ENCODE assay signal across 8 mouse cellular contexts in genomic region chr4:150908512-150908911, GRCm38 (mm10). TPM values are rescaled to one million over a fixed set of nuclear protein-coding genes. Genes with fewer than 3 reads are reported as not detected.
A peak's percentile ranks its signal among the peaks of the same experiment; 100 is the strongest.
DNase-seq lines count a peak whose midpoint lies in the region; ATAC-seq and TF ChIP-seq lines count a peak whose summit lies in the region.
"Not testable (repeated sequence)": the region's sequence is repeated elsewhere in the genome, so short reads cannot be mapped to it uniquely, and the experiment has no call there.

No protein-coding gene starts in this region.

- 74% methylated on average over 5 of the region's 5 CpGs for WGBS in lung, embryonic 14.5 days
- WGBS in midbrain, postnatal 0 days: 80% methylated on average over 5 of the region's 5 CpGs
- 74% methylated on average over 5 of the region's 5 CpGs for WGBS in stomach, embryonic 15.5 days

- not testable (repeated sequence) for H3K27me3 ChIP-seq in E14TG2a.4 (ENCODE audit: insufficient read depth, low read length); lung, embryonic 14.5 days (ENCODE audit: insufficient read depth, low read length); midbrain, postnatal 0 days (ENCODE audit: insufficient read depth, low read length); stomach, embryonic 15.5 days (replicated peaks)

- not testable (repeated sequence) for H3K9me3 ChIP-seq in E14TG2a.4 (ENCODE audit: low read length); lung, embryonic 14.5 days (ENCODE audit: low read depth, low read length); midbrain, postnatal 0 days (ENCODE audit: low read length); stomach, embryonic 15.5 days

- peaks cover 45% of the 10 kb centered on the region for H3K36me3 ChIP-seq in E14TG2a.4 (ENCODE audit: insufficient read depth, low read length)
- peaks cover 32% of the 10 kb centered on the region for H3K36me3 ChIP-seq in lung, embryonic 14.5 days (ENCODE audit: insufficient read depth)
- peaks cover 21% of the 10 kb centered on the region for H3K36me3 ChIP-seq in midbrain, postnatal 0 days (ENCODE audit: insufficient read depth, low read length)
- H3K36me3 ChIP-seq in stomach, embryonic 15.5 days: peaks cover 15% of the 10 kb centered on the region

- ATAC-seq in lung, embryonic 14.5 days (ENCODE audit: insufficient read depth); midbrain, postnatal 0 days (ENCODE audit: low FRiP score); stomach, embryonic 15.5 days (ENCODE audit: insufficient read depth, low FRiP score, low read depth): not testable (repeated sequence)

- H3K4me1 ChIP-seq in E14TG2a.4 (replicated peaks; ENCODE audit: low read depth, low read length): peaks cover 66% of the 10 kb centered on the region
- not testable (repeated sequence) for H3K4me1 ChIP-seq in lung, embryonic 14.5 days (ENCODE audit: insufficient read depth); midbrain, postnatal 0 days (ENCODE audit: insufficient read depth, low read length)
- peaks cover 13% of the 10 kb centered on the region for H3K4me1 ChIP-seq in stomach, embryonic 15.5 days

- peak; percentile 42 for DNase-seq in cerebellum, adult 11-12 months
- DNase-seq in gastrocnemius, adult 2 months; lung, embryonic 14.5 days; midbrain, postnatal 0 days (ENCODE audit: low spot score): not testable (repeated sequence)
- peak; percentile 67 for DNase-seq in induced T-regulatory cell, adult 2 months (ENCODE audit: low read depth)
- DNase-seq in layer of hippocampus, postnatal 14 days (ENCODE audit: low spot score in 2 of 2): peak; percentile 34 to 49

- H3K27ac ChIP-seq in gastrocnemius, adult 2 months: peak overlapping the region; percentile 93
- not testable (repeated sequence) for H3K27ac ChIP-seq in lung, embryonic 14.5 days (ENCODE audit: low read depth); midbrain, postnatal 0 days (ENCODE audit: low read depth, low read length); stomach, embryonic 15.5 days

- peak overlapping the region; percentile 87; the same call in 1 of the 2 replicates for H3K9ac ChIP-seq in lung, embryonic 14.5 days
- not testable (repeated sequence) for H3K9ac ChIP-seq in midbrain, postnatal 0 days (replicated peaks; ENCODE audit: low read length, poor library complexity, severe bottlenecking); stomach, embryonic 15.5 days

- H3K4me3 ChIP-seq in E14TG2a.4 (replicated peaks; ENCODE audit: low read length): peak overlapping the region; percentile 94
- peak overlapping the region; percentile 93 for H3K4me3 ChIP-seq in gastrocnemius, adult 2 months
- H3K4me3 ChIP-seq in lung, embryonic 14.5 days (ENCODE audit: low read depth, low read length): peak overlapping the region; percentile 90; the same call in 1 of the 2 replicates
- H3K4me3 ChIP-seq in midbrain, postnatal 0 days (ENCODE audit: low read depth, low read length); stomach, embryonic 15.5 days (replicated peaks): not testable (repeated sequence)

- TF ChIP-seq CTCF in E14TG2a.4 (conservative IDR thresholded peaks at IDR 0.05; ENCODE audit: low read length): 0 out of 2 replicates have a peak, but pooled peaks have one; percentile 6
- peak; percentile 28 for TF ChIP-seq CTCF in gastrocnemius, adult 2 months (IDR thresholded peaks at IDR 0.05)
- TF ChIP-seq CTCF in lung, embryonic 14.5 days (IDR thresholded peaks at IDR 0.05; ENCODE audit: low read depth): peak; percentile 42; the same call in 1 of the 2 replicates
- TF ChIP-seq CTCF in midbrain, postnatal 0 days (IDR thresholded peaks at IDR 0.05): peak; percentile 47

- peak overlapping the region; percentile 66 for H3K4me2 ChIP-seq in lung, embryonic 14.5 days
- not testable (repeated sequence) for H3K4me2 ChIP-seq in midbrain, postnatal 0 days (ENCODE audit: low read depth, low read length, poor library complexity, severe bottlenecking)
- peak overlapping the region; percentile 69; the same call in 1 of the 2 replicates for H3K4me2 ChIP-seq in stomach, embryonic 15.5 days

- intact Hi-C loops in gastrocnemius, adult 2 months (cut with DNase I): loop anchor here (10.0 kb wide), 1 partner anchor 424 kb away; no protein-coding TSS in a partner anchor

RNA-seq across cellular contexts. Expression of gene Park7, which starts 5.7 kb away (rescaled TPM):
- 100 to 1,000 TPM; 579 to 815 TPM for total RNA-seq in gastrocnemius, adult 2 months (2021)
- 100 to 1,000 TPM; 240 to 248 TPM for total RNA-seq in layer of hippocampus, postnatal 14 days (2021)
- polyA plus RNA-seq in lung, embryonic 14.5 days (2014; fragmentation: Nextera tagmentation; extraction: Ambion mirVana): 477 and 500 TPM in 2 replicates
- total RNA-seq in midbrain, postnatal 0 days (2014; rRNA removed): 167 and 180 TPM in 2 replicates
- polyA plus RNA-seq in midbrain, postnatal 0 days (2015; fragmentation: Nextera tagmentation; extraction: Ambion mirVana): 427 and 453 TPM in 2 replicates
- polyA plus RNA-seq in stomach, embryonic 15.5 days (2015; fragmentation: Nextera tagmentation; extraction: Ambion mirVana): 411 and 424 TPM in 2 replicates

RNA-seq across cellular contexts. Expression of gene Tnfrsf9, which starts 5.8 kb away (rescaled TPM):
- under 1 TPM in 1 of 2 experiments, not detected in 1; 0.20 TPM for total RNA-seq in gastrocnemius, adult 2 months (2021)
- total RNA-seq in layer of hippocampus, postnatal 14 days (2021): under 1 TPM; 0.37 to 0.52 TPM
- 0.12 TPM in 1 of 2 replicates, not detected in the other for polyA plus RNA-seq in lung, embryonic 14.5 days (2014; fragmentation: Nextera tagmentation; extraction: Ambion mirVana)
- total RNA-seq in midbrain, postnatal 0 days (2014; rRNA removed): not detected in 2 replicates
- polyA plus RNA-seq in midbrain, postnatal 0 days (2015; fragmentation: Nextera tagmentation; extraction: Ambion mirVana): 0.25 and 0.29 TPM in 2 replicates
- polyA plus RNA-seq in stomach, embryonic 15.5 days (2015; fragmentation: Nextera tagmentation; extraction: Ambion mirVana): 0.98 and 1.2 TPM in 2 replicates

RNA-seq across cellular contexts. Expression of gene Errfi1, which starts 54.8 kb away (rescaled TPM):
- total RNA-seq in gastrocnemius, adult 2 months (2021): 10 to 100 TPM; 20.7 to 50.5 TPM
- total RNA-seq in layer of hippocampus, postnatal 14 days (2021): 10 to 100 TPM; 37.1 to 38.4 TPM
- polyA plus RNA-seq in lung, embryonic 14.5 days (2014; fragmentation: Nextera tagmentation; extraction: Ambion mirVana): 41.5 and 48.3 TPM in 2 replicates
- total RNA-seq in midbrain, postnatal 0 days (2014; rRNA removed): 33.0 and 33.9 TPM in 2 replicates
- 20.3 and 21.0 TPM in 2 replicates for polyA plus RNA-seq in midbrain, postnatal 0 days (2015; fragmentation: Nextera tagmentation; extraction: Ambion mirVana)
- polyA plus RNA-seq in stomach, embryonic 15.5 days (2015; fragmentation: Nextera tagmentation; extraction: Ambion mirVana): 32.3 and 33.4 TPM in 2 replicates
